Mouse (Mus musculus) cortical plate, adult 2 months (tissue): ENCODE data around the gene Tespa1. TPM values are rescaled to one million over a fixed set of nuclear protein-coding genes. Genes with fewer than 3 reads are reported as not detected.

Experiments
- H3K27ac ChIP-seq: fragments of 200-500 bp; 2 replicates; pipeline ENCODE4 v1.5.1; 2012; ENCODE audit warnings: low read length, control low read depth, inconsistent platforms; ENCODE audit not compliant: insufficient read depth
- H3K4me1 ChIP-seq: fragments of 200-500 bp; 2 replicates; pipeline ENCODE4 v1.6.1; 2011; ENCODE audit warnings: low read length; ENCODE audit not compliant: control insufficient read depth, insufficient read depth
- H3K4me3 ChIP-seq: fragments of 200-500 bp; 2 replicates; pipeline ENCODE4 v1.5.1; 2011; ENCODE audit warnings: mild to moderate bottlenecking, low read length, control low read depth; ENCODE audit not compliant: insufficient read depth
- CTCF ChIP-seq: fragments of 200-500 bp; IDR thresholded peaks from 2 replicates; pipeline ENCODE4 v1.5.1; 2011; ENCODE audit warnings: mild to moderate bottlenecking, control low read depth, low read length; ENCODE audit not compliant: insufficient read depth; ENCODE audit errors: extremely low read depth
- POLR2A ChIP-seq: fragments of 200-500 bp; IDR thresholded peaks from 2 replicates; pipeline ENCODE4 v1.6.1; 2011; ENCODE audit warnings: mild to moderate bottlenecking, low read length, control low read depth; ENCODE audit not compliant: insufficient read depth; ENCODE audit errors: extremely low read depth
- polyA plus RNA-seq: library from polyadenylated mRNA; depleted of rRNA; stranded (reverse); fragments of >200 nt; gene quantifications from 2 replicates; pipeline ENCODE4 v1.2.3, GENCODE M21; 2012

The Tespa1 gene
- polyA plus RNA-seq, 1 experiment = 0.13 TPM

- Histone ChIP-seq H3K27ac (no peak overlapping the region), H3K4me3 (no peak overlapping the region), H3K4me1 (no peaks in the 10 kb centered on the region)
- TF ChIP-seq CTCF = no peak
- no peak for TF ChIP-seq POLR2A
These were observed 11.0 kb upstream of the Tespa1 start for GRCm38 (mm10) chr10:130311534-130312227.

- H3K27ac ChIP-seq = no peak overlapping the region
- no peak overlapping the region for H3K4me3 ChIP-seq
- no peaks in the 10 kb centered on the region for H3K4me1 ChIP-seq
- peak; percentile 25; the same call in 1 of the 2 replicates for TF ChIP-seq CTCF
- TF ChIP-seq POLR2A = no peak
These were observed 9.1 kb upstream of the Tespa1 start for GRCm38 (mm10) chr10:130313531-130313930.

- H3K27ac ChIP-seq = no peak overlapping the region
- H3K4me1 ChIP-seq = no peaks in the 10 kb centered on the region
- TF ChIP-seq CTCF (no peak), POLR2A (no peak)
- H3K4me3 ChIP-seq = no peak overlapping the region
These were observed 8.4 kb upstream of the Tespa1 start for GRCm38 (mm10) chr10:130314110-130314829.

GRCm38 (mm10) chr10:130315846-130316245, 6.8 kb upstream of the Tespa1 start:
- H3K27ac ChIP-seq = no peak overlapping the region
- H3K4me3 ChIP-seq = no peak overlapping the region
- TF ChIP-seq CTCF = no peak
- no peak for TF ChIP-seq POLR2A
- H3K4me1 ChIP-seq = no peaks in the 10 kb centered on the region

GRCm38 (mm10) chr10:130318720-130319119, 4.0 kb upstream of the Tespa1 start:
- Histone ChIP-seq H3K4me1 (no peaks in the 10 kb centered on the region), H3K4me3 (no peak overlapping the region), H3K27ac (no peak overlapping the region)
- no peak for TF ChIP-seq POLR2A
- no peak for TF ChIP-seq CTCF

DNA sequence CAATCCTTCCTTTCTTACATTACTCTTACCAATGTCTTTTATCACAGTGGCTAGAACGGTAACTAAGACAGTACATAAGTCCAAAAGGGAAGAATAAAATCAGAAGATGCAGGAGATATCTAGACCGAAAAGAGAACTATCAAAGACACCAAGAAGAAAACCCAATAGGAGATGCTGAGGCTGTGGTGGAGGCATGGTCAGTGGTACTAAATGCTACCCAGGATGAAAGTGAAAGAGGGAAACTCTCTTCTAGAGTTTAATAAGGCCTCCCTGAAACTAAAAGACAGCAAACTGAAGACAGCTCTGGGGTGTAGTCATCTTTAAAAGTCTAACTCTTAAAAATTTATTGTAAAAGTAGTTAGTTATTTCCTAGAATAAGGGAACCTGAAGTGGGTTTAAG, 2.0 kb upstream of the Tespa1 start:
- H3K4me3 ChIP-seq = no peak overlapping the region
- no peaks in the 10 kb centered on the region for H3K4me1 ChIP-seq
- TF ChIP-seq POLR2A = no peak
- TF ChIP-seq CTCF = no peak
- no peak overlapping the region for H3K27ac ChIP-seq

DNA sequence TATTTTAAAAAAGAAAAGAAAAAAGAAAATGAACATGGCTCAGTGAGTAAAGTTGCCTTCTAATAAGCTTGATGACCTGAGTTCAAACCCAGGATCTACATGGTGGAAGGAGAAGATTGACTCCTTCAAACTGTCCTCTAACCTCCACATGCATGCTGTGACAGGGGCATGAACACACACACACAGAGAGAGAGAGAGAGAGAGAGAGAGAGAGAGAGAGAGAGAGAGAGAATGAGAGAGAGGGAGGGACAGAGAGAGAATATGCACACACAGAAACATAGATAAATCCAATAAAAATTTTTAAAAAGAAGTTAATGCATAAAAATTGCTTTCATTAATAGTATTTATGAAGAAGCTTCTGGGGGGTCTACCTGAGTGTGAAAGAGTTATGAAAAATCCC, 608 bp upstream of the Tespa1 start:
- no peak for TF ChIP-seq CTCF
- no peak for TF ChIP-seq POLR2A
- Histone ChIP-seq H3K4me3 (no peak overlapping the region), H3K27ac (no peak overlapping the region), H3K4me1 (no peaks in the 10 kb centered on the region)

GRCm38 (mm10) chr10:130324243-130324642, 1.6 kb downstream of the Tespa1 start:
- no peak overlapping the region for H3K4me3 ChIP-seq
- TF ChIP-seq CTCF (no peak), POLR2A (no peak)
- H3K27ac ChIP-seq = no peak overlapping the region
- no peaks in the 10 kb centered on the region for H3K4me1 ChIP-seq

DNA sequence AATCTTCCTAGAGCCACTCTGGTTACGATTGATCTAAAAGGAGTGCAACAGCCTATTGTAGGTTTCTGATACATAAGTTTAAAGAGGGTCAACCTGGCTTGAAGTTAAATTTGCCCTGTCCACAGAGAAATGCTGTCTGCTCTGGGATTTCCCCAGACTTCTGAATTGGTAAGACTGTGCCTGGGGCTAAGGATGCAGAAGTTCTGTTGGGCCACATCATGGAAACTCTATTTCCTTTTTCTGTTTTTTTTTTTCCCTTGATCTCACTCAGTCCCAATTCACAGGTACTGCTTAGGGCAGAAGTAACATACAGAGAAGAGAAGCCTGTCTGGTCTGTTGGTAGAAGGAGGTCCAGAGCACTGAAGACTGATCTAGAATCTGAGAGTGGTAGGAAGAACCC, 8.0 kb downstream of the Tespa1 start:
- Histone ChIP-seq H3K27ac (no peak overlapping the region), H3K4me1 (no peaks in the 10 kb centered on the region), H3K4me3 (no peak overlapping the region)
- no peak for TF ChIP-seq POLR2A
- TF ChIP-seq CTCF = no peak

- H3K27ac ChIP-seq = no peak overlapping the region
- TF ChIP-seq POLR2A = no peak
- TF ChIP-seq CTCF = no peak
- no peak overlapping the region for H3K4me3 ChIP-seq
- H3K4me1 ChIP-seq = no peaks in the 10 kb centered on the region
These were observed 13.7 kb downstream of the Tespa1 start for GRCm38 (mm10) chr10:130336385-130336784.
